Mouse (Mus musculus): ENCODE results near the gene Il17rd.

The Il17rd gene

DNA sequence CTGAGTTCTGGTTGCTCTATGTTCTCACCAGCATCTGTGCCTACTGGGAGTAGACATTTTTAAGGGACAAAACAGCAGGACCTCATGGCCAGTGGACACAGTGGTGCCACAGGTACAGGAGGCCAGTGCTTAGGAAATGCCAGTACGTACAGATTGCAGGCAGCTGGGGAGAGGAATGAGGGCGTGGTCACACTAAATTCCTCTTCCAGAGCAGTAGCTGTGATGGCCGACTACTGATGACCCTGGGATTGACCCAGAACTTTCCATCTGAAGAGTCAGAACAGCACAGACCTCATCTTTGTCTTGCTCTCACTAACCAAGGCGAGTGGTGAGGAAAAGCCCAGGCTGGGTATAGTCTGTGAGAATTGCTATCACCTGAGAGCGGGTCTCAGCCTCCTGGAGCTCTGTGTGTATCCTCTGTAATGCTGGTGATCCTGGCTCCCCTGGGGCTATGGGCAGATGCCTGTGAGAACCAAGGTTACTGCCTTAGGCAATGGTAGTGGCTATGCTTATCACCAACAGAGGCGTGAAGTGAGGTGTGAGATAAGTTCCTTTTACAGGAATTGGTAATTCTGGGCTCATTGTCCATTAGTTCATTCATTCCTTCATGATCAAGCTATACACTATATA is 111.4 kb downstream of the Il17rd start:
- DNase-seq: no peak

DNA sequence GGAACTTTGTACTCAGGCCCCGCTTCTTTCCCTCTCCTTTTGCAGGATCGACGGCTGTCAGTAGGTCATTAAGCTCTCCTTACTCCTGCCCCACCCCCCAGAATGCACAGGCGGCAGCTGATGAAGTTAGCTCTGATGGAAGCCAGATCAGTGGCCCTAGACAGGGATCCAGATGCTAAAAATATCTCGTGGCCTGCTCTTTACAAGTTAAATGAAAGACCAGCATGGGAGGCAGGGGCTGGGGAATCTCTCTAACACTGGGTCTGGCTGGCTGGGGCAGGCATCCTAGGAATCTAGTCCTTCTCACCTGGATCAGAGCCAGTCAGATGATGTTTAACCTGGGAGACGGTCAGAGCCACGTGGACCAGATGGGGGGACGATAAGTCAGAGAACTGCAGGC is 112.7 kb downstream of the Il17rd start:
- DNase-seq: no peak

DNA sequence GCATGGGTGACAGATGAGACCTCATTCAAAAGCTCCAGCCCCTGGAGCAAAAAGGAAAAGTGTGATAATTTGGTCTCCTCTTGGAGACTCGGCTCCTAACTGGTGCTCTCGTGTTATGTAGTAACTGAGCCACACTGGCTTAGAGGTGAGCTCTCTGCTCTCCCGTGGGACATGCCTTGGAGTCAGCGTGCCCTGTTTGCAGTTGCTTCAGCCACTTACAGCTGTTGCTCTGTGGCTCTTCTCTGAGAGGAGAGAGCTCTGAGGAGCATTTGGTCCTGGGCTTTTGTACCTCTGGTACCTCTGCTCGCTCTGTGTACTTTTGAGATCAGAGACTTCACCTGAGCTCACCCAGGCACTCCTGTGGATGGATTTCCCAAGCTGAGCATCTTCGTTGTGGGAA is 116.3 kb downstream of the Il17rd start:
- no peak for DNase-seq

DNA sequence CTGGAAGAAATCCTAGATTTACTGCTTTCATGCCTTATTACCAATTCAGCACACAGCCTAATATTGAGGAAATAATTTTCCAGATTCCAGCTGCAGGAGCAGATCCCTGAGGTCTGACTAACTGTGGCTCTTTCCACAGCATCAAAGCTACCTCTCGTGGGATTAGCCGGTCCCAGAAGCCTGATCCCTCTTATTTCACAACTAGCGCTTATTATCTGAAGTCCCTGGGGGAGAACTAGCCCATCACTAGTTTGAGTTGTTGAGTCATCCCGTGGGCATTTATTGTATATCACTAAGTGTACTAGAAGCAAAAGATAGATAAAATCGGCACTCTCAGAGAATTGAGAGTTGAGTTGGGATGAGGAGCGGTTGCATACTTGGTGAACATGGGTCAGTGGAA is 117.3 kb downstream of the Il17rd start:
- no peak for DNase-seq
